Comparison of ENCODE assay signal across 13 mouse cellular contexts in the genomic region with DNA sequence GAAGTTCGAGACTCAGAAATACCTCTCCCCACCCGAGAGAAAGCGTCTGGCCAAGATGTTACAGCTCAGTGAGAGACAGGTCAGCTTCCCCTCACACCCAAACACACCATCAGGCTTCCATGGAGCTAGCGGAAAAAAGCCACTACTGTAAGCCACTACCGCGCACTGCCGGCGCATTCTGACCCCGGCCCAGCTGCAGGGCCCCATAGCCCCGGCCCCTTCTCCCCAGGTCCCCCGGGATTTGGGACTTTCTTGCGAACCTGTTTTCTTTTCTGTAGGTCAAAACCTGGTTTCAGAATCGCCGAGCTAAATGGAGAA. TPM values are rescaled to one million over a fixed set of nuclear protein-coding genes. Genes with fewer than 3 reads are reported as not detected.
DNase-seq lines count a peak whose midpoint lies in the region; ATAC-seq and TF ChIP-seq lines count a peak whose summit lies in the region.
"Had no signal": no experiment of that assay in that cellular context is flagged by ENCODE, and none has a peak within 500 bp of the region (broad histone marks: within the 10 kb centered on the region; RNA-seq: fewer than 3 reads in every experiment).

No protein-coding gene starts in this region.

- TF ChIP-seq CTCF in lung, postnatal 0 days (IDR thresholded peaks at IDR 0.05): no peak

- no peak for ATAC-seq in heart, embryonic 12.5 days (ENCODE audit: insufficient number of reproducible peaks, low FRiP score)
- ATAC-seq in lung, postnatal 0 days: no peak
- ATAC-seq in intestine, embryonic 14.5 days (replicated peaks; ENCODE audit: low FRiP score, low TSS enrichment, low read depth): no peak
- ATAC-seq: forebrain, embryonic 13.5 days had no signal

- peak overlapping the region; percentile 81 for H3K4me2 ChIP-seq in heart, embryonic 12.5 days
- peak overlapping the region; percentile 88 for H3K4me2 ChIP-seq in lung, postnatal 0 days (replicated peaks; ENCODE audit: low read depth, low read length)
- peak overlapping the region; percentile 12; the same call in 1 of the 2 replicates for H3K4me2 ChIP-seq in intestine, embryonic 14.5 days (ENCODE audit: low read length)
- H3K4me2 ChIP-seq: forebrain, embryonic 13.5 days; hindbrain, embryonic 13.5 days; neural tube, embryonic 13.5 days had no signal

- H3K4me3 ChIP-seq in heart, embryonic 12.5 days: peak overlapping the region; percentile 13
- H3K4me3 ChIP-seq in lung, postnatal 0 days (ENCODE audit: low read depth, low read length): peak overlapping the region; percentile 72; the same call in 1 of the 2 replicates
- H3K4me3 ChIP-seq in intestine, embryonic 14.5 days (ENCODE audit: low read depth, low read length): no peak overlapping the region
- H3K4me3 ChIP-seq: hindbrain, embryonic 13.5 days; layer of hippocampus, adult 2 months; neural tube, embryonic 13.5 days had no signal

- no peak overlapping the region for H3K27ac ChIP-seq in heart, embryonic 12.5 days (ENCODE audit: poor library complexity, severe bottlenecking)
- H3K27ac ChIP-seq in lung, postnatal 0 days (ENCODE audit: low read length): no peak overlapping the region
- no peak overlapping the region for H3K27ac ChIP-seq in intestine, embryonic 14.5 days (ENCODE audit: low read depth)
- H3K27ac ChIP-seq: forebrain, embryonic 13.5 days; hindbrain, embryonic 13.5 days; layer of hippocampus, adult 2 months; neural tube, embryonic 13.5 days had no signal

- H3K27me3 ChIP-seq in heart, embryonic 12.5 days (replicated peaks): peaks cover 62% of the 10 kb centered on the region
- H3K27me3 ChIP-seq in lung, postnatal 0 days (replicated peaks; ENCODE audit: insufficient read depth, low read length): peaks cover 33% of the 10 kb centered on the region; the same call in 1 of the 2 replicates
- peaks cover 80% of the 10 kb centered on the region for H3K27me3 ChIP-seq in intestine, embryonic 14.5 days (replicated peaks; ENCODE audit: control insufficient read depth, insufficient read depth, low read length)
- H3K27me3 ChIP-seq in splenic B cell, adult 2 months (ENCODE audit: control insufficient read depth, insufficient read depth, low read length, poor library complexity, severe bottlenecking): no peaks in the 10 kb centered on the region

- peaks cover 18% of the 10 kb centered on the region for H3K4me1 ChIP-seq in heart, embryonic 12.5 days (replicated peaks)
- peaks cover 7% of the 10 kb centered on the region for H3K4me1 ChIP-seq in lung, postnatal 0 days (ENCODE audit: insufficient read depth, low read depth, low read length)
- H3K4me1 ChIP-seq in intestine, embryonic 14.5 days (replicated peaks; ENCODE audit: control insufficient read depth, insufficient read depth, low read length): 0 out of 2 replicates have a peak, but pooled peaks cover 4% of the 10 kb centered on the region

- intact Hi-C loops in heart, postnatal 14 days (cut with DNase I): loop anchor here (5.0 kb wide), 1 partner anchor 45 kb away; no protein-coding TSS in a partner anchor

- no peak for DNase-seq in heart, postnatal 14 days
- no peak for DNase-seq in lung, postnatal 0 days (ENCODE audit: low spot score)
- no peak for DNase-seq in lung, postnatal 36 days
- no peak for DNase-seq in intestine, embryonic 14.5 days (ENCODE audit: low spot score)
- peak; percentile 34 for DNase-seq in splenic B cell, adult 2 months (ENCODE audit: low read depth, low spot score)
- no peak for DNase-seq in layer of hippocampus, postnatal 14 days (ENCODE audit: low spot score in 2 of 2)
- DNase-seq in urinary bladder, postnatal 14 days (ENCODE audit: low spot score): no peak
- DNase-seq: right cerebral cortex, postnatal 4 days had no signal

- H3K9ac ChIP-seq in heart, embryonic 12.5 days: no peak overlapping the region
- no peak overlapping the region for H3K9ac ChIP-seq in lung, postnatal 0 days (replicated peaks; ENCODE audit: low read depth)
- H3K9ac ChIP-seq in intestine, embryonic 14.5 days (ENCODE audit: low read length): no peak overlapping the region
- H3K9ac ChIP-seq: forebrain, embryonic 13.5 days; hindbrain, embryonic 13.5 days; neural tube, embryonic 13.5 days had no signal

- H3K36me3 ChIP-seq in heart, embryonic 12.5 days: no peaks in the 10 kb centered on the region
- H3K36me3 ChIP-seq in lung, postnatal 0 days (ENCODE audit: insufficient read depth, low read length): no peaks in the 10 kb centered on the region
- no peaks in the 10 kb centered on the region for H3K36me3 ChIP-seq in intestine, embryonic 14.5 days (ENCODE audit: control insufficient read depth, insufficient read depth, low read length)
- peaks cover 25% of the 10 kb centered on the region for H3K36me3 ChIP-seq in splenic B cell, adult 2 months (ENCODE audit: control insufficient read depth, insufficient read depth, low read length, poor library complexity, severe bottlenecking)
- H3K36me3 ChIP-seq: hindbrain, embryonic 13.5 days; neural tube, embryonic 13.5 days had no signal

- no peak for TF ChIP-seq EP300 in lung, postnatal 0 days (IDR thresholded peaks at IDR 0.05)

- no peaks in the 10 kb centered on the region for H3K9me3 ChIP-seq in heart, embryonic 12.5 days (replicated peaks)
- no peaks in the 10 kb centered on the region for H3K9me3 ChIP-seq in lung, postnatal 0 days (ENCODE audit: low read length)
- no peaks in the 10 kb centered on the region for H3K9me3 ChIP-seq in intestine, embryonic 14.5 days (ENCODE audit: control insufficient read depth, low read length)
- H3K9me3 ChIP-seq: forebrain, embryonic 13.5 days; hindbrain, embryonic 13.5 days; neural tube, embryonic 13.5 days had no signal

- WGBS in heart, embryonic 12.5 days: 18% methylated on average over 14 of the region's 14 CpGs
- 29% methylated on average over 14 of the region's 14 CpGs for WGBS in lung, postnatal 0 days
- WGBS in intestine, embryonic 14.5 days: 9% methylated on average over 14 of the region's 14 CpGs

RNA-seq across cellular contexts. Expression of gene Hhex, which starts 2.6 kb away (rescaled TPM):
- 13.4 and 14.0 TPM in 2 replicates for polyA plus RNA-seq in heart, embryonic 12.5 days (2016; fragmentation: Nextera tagmentation; extraction: Ambion mirVana)
- total RNA-seq in heart, postnatal 14 days (2021): 1 to 10 TPM; 4.5 to 4.6 TPM
- 23.4 and 30.6 TPM in 2 replicates for polyA plus RNA-seq in lung, postnatal 0 days (2015; fragmentation: Nextera tagmentation; extraction: Ambion mirVana)
- 7.4 and 9.6 TPM in 2 replicates for polyA plus RNA-seq in intestine, embryonic 14.5 days (2014; fragmentation: Nextera tagmentation; extraction: Ambion mirVana)
- 1 to 10 TPM; 2.6 to 3.6 TPM for total RNA-seq in layer of hippocampus, postnatal 14 days (2021)

Comparison
In these comparisons a context has a peak if more than half of its experiments do, and no peak if none do; other contexts are left out.
1. H3K4me2 ChIP-seq: peak in every context shown above with its lines; median percentile 88 in lung, postnatal 0 days; 81 in heart, embryonic 12.5 days; 12 in intestine, embryonic 14.5 days.